8 mouse cellular contexts compared by ENCODE assay signal in genomic region chr8:128679909-128680308, GRCm38 (mm10). TPM values are rescaled to one million over a fixed set of nuclear protein-coding genes. Genes with fewer than 3 reads are reported as not detected.
DNase-seq lines count a peak whose midpoint lies in the region; ATAC-seq lines count a peak whose summit lies in the region.

No protein-coding gene starts in this region.

- peaks cover 4% of the 10 kb centered on the region; the same call in 1 of the 2 replicates for H3K4me1 ChIP-seq in neural tube, embryonic 13.5 days (replicated peaks)
- H3K4me1 ChIP-seq in heart, embryonic 11.5 days (ENCODE audit: control insufficient read depth, insufficient read depth, low read length), result 0 out of 2 replicates have a peak, but pooled peaks cover 4% of the 10 kb centered on the region
- H3K4me1 ChIP-seq in midbrain, embryonic 16.5 days (ENCODE audit: control insufficient read depth, insufficient read depth, low read length), result no peaks in the 10 kb centered on the region

- no peak overlapping the region for H3K4me3 ChIP-seq in neural tube, embryonic 13.5 days
- no peak overlapping the region for H3K4me3 ChIP-seq in heart, embryonic 11.5 days (ENCODE audit: low read depth, low read length)
- H3K4me3 ChIP-seq in midbrain, embryonic 16.5 days (ENCODE audit: low read depth, low read length), result no peak overlapping the region

- H3K9ac ChIP-seq in neural tube, embryonic 13.5 days, result no peak overlapping the region
- H3K9ac ChIP-seq in heart, embryonic 11.5 days (ENCODE audit: low read depth, low read length), result no peak overlapping the region
- no peak overlapping the region for H3K9ac ChIP-seq in midbrain, embryonic 16.5 days (ENCODE audit: low read depth, low read length)

- no peak for ATAC-seq in neural tube, embryonic 13.5 days (ENCODE audit: low read depth)
- ATAC-seq in heart, embryonic 11.5 days (replicated peaks; ENCODE audit: insufficient number of reproducible peaks, low FRiP score, low TSS enrichment), result peak; percentile 64; the same call in 1 of the 2 replicates
- ATAC-seq in megakaryocyte progenitor cell, adult 5-6 weeks (replicated peaks; ENCODE audit: poor library complexity), result no peak
- ATAC-seq in midbrain, embryonic 16.5 days, result no peak

- no peaks in the 10 kb centered on the region for H3K9me3 ChIP-seq in neural tube, embryonic 13.5 days
- no peaks in the 10 kb centered on the region for H3K9me3 ChIP-seq in heart, embryonic 11.5 days (replicated peaks; ENCODE audit: control insufficient read depth, low read length)
- no peaks in the 10 kb centered on the region for H3K9me3 ChIP-seq in midbrain, embryonic 16.5 days (replicated peaks; ENCODE audit: control insufficient read depth, low read length, poor library complexity, severe bottlenecking)

- peak overlapping the region; percentile 28; the same call in 1 of the 2 replicates for H3K27ac ChIP-seq in neural tube, embryonic 13.5 days (replicated peaks)
- H3K27ac ChIP-seq in heart, embryonic 11.5 days (ENCODE audit: low read depth, low read length), result peak overlapping the region; percentile 48
- no peak overlapping the region for H3K27ac ChIP-seq in midbrain, embryonic 16.5 days (ENCODE audit: low read length)

- no peak overlapping the region for H3K4me2 ChIP-seq in neural tube, embryonic 13.5 days
- no peak overlapping the region for H3K4me2 ChIP-seq in heart, embryonic 11.5 days
- H3K4me2 ChIP-seq in midbrain, embryonic 16.5 days (ENCODE audit: low read length), result no peak overlapping the region

- H3K27me3 ChIP-seq in neural tube, embryonic 13.5 days, result no peaks in the 10 kb centered on the region
- no peaks in the 10 kb centered on the region for H3K27me3 ChIP-seq in heart, embryonic 11.5 days (ENCODE audit: control insufficient read depth, insufficient read depth, low read length)
- no peaks in the 10 kb centered on the region for H3K27me3 ChIP-seq in midbrain, embryonic 16.5 days (ENCODE audit: control insufficient read depth, insufficient read depth, low read depth, low read length)

- WGBS in neural tube, embryonic 13.5 days, result 77% methylated on average over 2 of the region's 2 CpGs
- WGBS in heart, embryonic 11.5 days (ENCODE audit: insufficient replicate concordance), result 35% methylated on average over 2 of the region's 2 CpGs
- WGBS in midbrain, embryonic 16.5 days, result 88% methylated on average over 2 of the region's 2 CpGs

- DNase-seq in neural tube, embryonic 10.5 days (ENCODE audit: extremely low spot score, low spot score), result no peak
- DNase-seq in kidney, postnatal 25 days, result peak; percentile 49 to 74
- DNase-seq in right cerebral cortex, adult 2 months (ENCODE audit: low spot score in 2 of 2), result peak; percentile 10 to 30
- DNase-seq in adrenal gland, adult 18-20 months (ENCODE audit: low spot score in 2 of 2), result no peak

- H3K36me3 ChIP-seq in neural tube, embryonic 13.5 days, result no peaks in the 10 kb centered on the region
- H3K36me3 ChIP-seq in heart, embryonic 11.5 days (ENCODE audit: control insufficient read depth, insufficient read depth, low read length), result no peaks in the 10 kb centered on the region
- no peaks in the 10 kb centered on the region for H3K36me3 ChIP-seq in midbrain, embryonic 16.5 days (ENCODE audit: control insufficient read depth, insufficient read depth, low read length)

RNA-seq across cellular contexts. Expression of gene Itgb1, which starts 5.5 kb away (rescaled TPM):
- polyA plus RNA-seq in neural tube, embryonic 13.5 days (2015; fragmentation: Nextera tagmentation; extraction: Ambion mirVana), result 126 and 134 TPM in 2 replicates
- 314 and 434 TPM in 2 replicates for polyA plus RNA-seq in heart, embryonic 11.5 days (2014; fragmentation: Nextera tagmentation; extraction: Ambion mirVana)
- 100 to 1,000 TPM; 223 to 263 TPM for total RNA-seq in adrenal gland, adult 18-20 months (2021)
- 78.2 and 84.2 TPM in 2 replicates for total RNA-seq in megakaryocyte progenitor cell, adult 5-6 weeks (2015)
- 139 and 140 TPM in 2 replicates for total RNA-seq in megakaryocyte progenitor cell, adult 5-6 weeks (2017)
- polyA plus RNA-seq in midbrain, embryonic 16.5 days (2015; fragmentation: Nextera tagmentation; extraction: Ambion mirVana), result 72.9 and 76.5 TPM in 2 replicates

Comparison
In these comparisons a context has a peak if more than half of its experiments do, and no peak if none do; other contexts are left out.
1. DNase-seq: peak in kidney, postnatal 25 days (2 of 2) and right cerebral cortex, adult 2 months (2 of 2); none in neural tube, embryonic 10.5 days (single experiment) and adrenal gland, adult 18-20 months (0 of 2).